Mouse (Mus musculus) splenic B cell, adult 2 months (primary cell): Measurements from ENCODE around the gene Frmd3.

ENCODE experiments used
- DNase-seq: peaks from one replicate; pipeline ENCODE4 v3.0.0-alpha.2; 2011; ENCODE audit warnings: low read depth, low spot score
- H3K27me3 ChIP-seq: 2 replicates; pipeline ENCODE4 v1.6.1; 2012; ENCODE audit warnings: mild to moderate bottlenecking, low read length, moderate library complexity, mixed read lengths; ENCODE audit not compliant: control insufficient read depth, poor library complexity, insufficient read depth, severe bottlenecking
- H3K36me3 ChIP-seq: 2 replicates; pipeline ENCODE4 v1.6.1; 2012; ENCODE audit warnings: mild to moderate bottlenecking, low read length, moderate library complexity, mixed read lengths; ENCODE audit not compliant: control insufficient read depth, poor library complexity, insufficient read depth, severe bottlenecking

Gene Frmd3

GRCm38 (mm10) chr4:74230994-74231393 is 217.8 kb downstream of the Frmd3 start:
- Histone ChIP-seq H3K27me3 (no peaks in the 10 kb centered on the region), H3K36me3 (no peaks in the 10 kb centered on the region)
- DNase-seq: peak; percentile 42

DNA sequence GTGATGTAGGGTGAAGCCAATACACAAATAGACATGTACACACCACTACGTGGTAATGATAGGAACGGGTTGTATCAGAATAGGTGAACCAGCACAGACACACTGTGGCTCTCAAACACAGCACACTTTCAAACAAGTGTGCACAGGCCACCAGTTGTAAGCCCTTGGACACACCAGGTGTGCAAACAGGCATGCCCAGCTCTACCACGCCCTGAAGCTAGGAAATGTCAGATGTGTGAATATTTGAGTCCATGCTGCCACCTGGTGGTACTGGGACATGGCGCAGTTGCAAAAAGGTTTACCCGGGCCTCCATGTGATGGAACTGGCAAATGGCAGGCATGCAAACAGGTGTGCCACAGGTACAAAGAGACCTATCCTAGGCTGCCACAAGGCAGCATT is 218.2 kb downstream of the Frmd3 start:
- H3K36me3 ChIP-seq: no peaks in the 10 kb centered on the region
- no peaks in the 10 kb centered on the region for H3K27me3 ChIP-seq
- peak; percentile 62 for DNase-seq

DNA sequence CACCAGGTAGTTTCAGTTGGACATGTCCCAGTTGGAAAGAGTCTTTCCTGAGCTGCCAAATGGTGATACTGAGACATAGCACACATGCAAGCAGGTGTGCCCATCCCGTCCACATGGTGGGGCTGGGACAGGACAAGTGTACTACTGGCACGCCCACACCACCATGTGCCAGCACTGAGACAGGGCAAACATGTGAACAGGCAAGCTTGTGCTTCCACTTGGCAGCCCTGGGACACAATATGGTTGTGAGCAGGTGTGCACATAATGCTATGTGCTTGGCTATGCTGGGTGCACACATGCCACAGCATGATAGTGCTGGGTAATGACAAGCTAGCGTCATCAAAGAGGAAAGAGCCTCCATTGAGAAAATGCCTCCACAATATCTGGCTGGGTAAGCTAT is 220.3 kb downstream of the Frmd3 start:
- DNase-seq: no peak
- H3K36me3 ChIP-seq: no peaks in the 10 kb centered on the region
- H3K27me3 ChIP-seq: no peaks in the 10 kb centered on the region

GRCm38 (mm10) chr4:74242176-74242575 is 228.9 kb downstream of the Frmd3 start, which contains the start of gene Kdm4c:
Kdm4c (plus strand) TSS chr4:74242497.
- H3K27me3 ChIP-seq: no peaks in the 10 kb centered on the region
- no peaks in the 10 kb centered on the region for H3K36me3 ChIP-seq
- DNase-seq: no peak
